Mouse (Mus musculus) hindbrain, embryonic 14.5 days (tissue): ENCODE measurements around the gene Ang5. TPM values are rescaled to one million over a fixed set of nuclear protein-coding genes. Genes with fewer than 3 reads are reported as not detected.
"Not testable (repeated sequence)": the region's sequence is repeated elsewhere in the genome, so short reads cannot be mapped to it uniquely, and the experiment has no call there.

ENCODE experiments used
- ATAC-seq: fragments of 200-750 bp; cut with Nextera tagmentation; 2 replicates; pipeline ENCODE4 v1.8.0; 2017; ENCODE audit warnings: moderate number of reproducible peaks, mild to moderate bottlenecking, moderate TSS enrichment, moderate library complexity; ENCODE audit not compliant: low FRiP score
- DNase-seq: peaks from one replicate; pipeline ENCODE4 v3.0.0-alpha.2; 2015; ENCODE audit warnings: low spot score
- H3K27ac ChIP-seq: fragments of 300-500 bp; sonication (generic); 2 replicates; pipeline ENCODE4 v1.5.1; 2014; ENCODE audit warnings: mild to moderate bottlenecking, moderate library complexity
- H3K27me3 ChIP-seq: fragments of 300-500 bp; sonication (generic); 2 replicates; pipeline ENCODE4 v1.6.1; 2014; ENCODE audit warnings: mild to moderate bottlenecking, low read length, mixed read lengths; ENCODE audit not compliant: control insufficient read depth, insufficient read depth
- H3K36me3 ChIP-seq: fragments of 300-500 bp; sonication (generic); replicated peaks from 2 replicates; pipeline ENCODE4 v1.6.1; 2014; ENCODE audit not compliant: control insufficient read depth, insufficient read depth
- H3K4me1 ChIP-seq: fragments of 300-500 bp; sonication (generic); replicated peaks from 2 replicates; pipeline ENCODE4 v1.6.1; 2014; ENCODE audit warnings: antibody characterized with exemption, low read length, mixed read lengths; ENCODE audit not compliant: control insufficient read depth, insufficient read depth
- H3K4me2 ChIP-seq: fragments of 300-500 bp; sonication (generic); replicated peaks from 2 replicates; pipeline ENCODE4 v1.6.1; 2014; ENCODE audit warnings: mild to moderate bottlenecking, moderate library complexity
- H3K4me3 ChIP-seq: fragments of 300-500 bp; sonication (generic); replicated peaks from 2 replicates; pipeline ENCODE4 v1.5.1; 2014; ENCODE audit warnings: mild to moderate bottlenecking, low read length
- H3K9ac ChIP-seq: fragments of 300-500 bp; sonication (generic); 2 replicates; pipeline ENCODE4 v1.6.1; 2014
- H3K9me3 ChIP-seq: fragments of 300-500 bp; sonication (generic); 2 replicates; pipeline ENCODE4 v1.6.1; 2016; ENCODE audit warnings: low read length; ENCODE audit not compliant: control insufficient read depth
- WGBS: fragments of 180-500 bp; shearing (Covaris S2); extraction: QIAGEN DNeasy Blood & Tissue Kit; methylation state at CpG from one replicate; pipeline ENCODE4 v1.1.7; 2014; 5-methylcytosine and 5-hydroxymethylcytosine counted together
- polyA plus RNA-seq: library from polyadenylated mRNA; unstranded; fragments of >200 nt; fragmentation: Nextera tagmentation; extraction: Ambion mirVana; gene quantifications from 2 replicates; pipeline ENCODE4 v1.2.1, GENCODE M21; 2014

The Ang5 gene
- polyA plus RNA-seq, 1 experiment from 2014 or later: not detected

DNA sequence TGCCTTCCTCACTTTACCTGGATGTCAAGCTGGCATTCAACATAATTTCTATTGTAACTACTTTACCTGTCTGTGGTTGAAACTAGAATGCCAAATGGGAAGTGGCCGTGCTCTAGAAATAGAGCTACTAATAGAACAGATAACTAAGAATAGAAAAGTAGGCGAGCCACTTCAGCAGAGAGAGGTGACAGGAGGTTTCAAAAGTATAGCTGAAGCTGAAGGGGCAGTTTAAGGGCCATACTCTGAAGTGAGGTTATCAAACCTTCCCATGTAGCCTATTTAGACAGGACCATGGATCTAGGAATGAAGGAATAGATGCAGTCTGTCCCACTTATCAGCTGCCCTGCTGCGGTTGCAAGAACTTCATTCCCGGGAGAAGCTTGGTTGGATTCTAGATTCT lies 26.6 kb downstream of the Ang5 start:
- Histone ChIP-seq H3K36me3 (no peaks in the 10 kb centered on the region), H3K27me3 (no peaks in the 10 kb centered on the region), H3K27ac (no peak overlapping the region), H3K4me1 (no peaks in the 10 kb centered on the region), H3K4me3 (no peak overlapping the region), H3K9me3 (no peaks in the 10 kb centered on the region), H3K4me2 (no peak overlapping the region), H3K9ac (no peak overlapping the region)
- 69% methylated on average over 4 of the region's 4 CpGs for WGBS
- ATAC-seq (no peak), DNase-seq (no peak)

DNA sequence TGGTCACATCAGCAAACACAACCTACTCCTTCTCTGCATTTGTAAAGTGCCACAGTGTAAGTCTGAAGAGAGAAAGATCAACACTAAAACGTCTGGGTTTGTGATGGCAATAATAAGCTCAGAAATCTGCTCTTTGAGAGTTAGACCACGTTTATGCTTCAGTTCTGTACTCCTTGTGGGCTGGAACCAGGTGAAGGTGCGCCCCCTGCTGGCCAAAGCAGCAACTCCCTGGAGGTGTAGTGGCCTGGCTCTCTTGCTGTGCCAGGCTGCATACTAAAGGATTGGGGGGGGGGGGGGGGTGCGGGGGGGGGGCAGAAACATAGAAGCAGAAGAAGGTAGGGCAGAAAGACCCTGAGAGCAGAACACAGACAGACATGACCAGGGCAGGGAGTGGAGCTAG lies 27.0 kb downstream of the Ang5 start:
- Histone ChIP-seq H3K9me3 (no peaks in the 10 kb centered on the region), H3K4me3 (no peak overlapping the region), H3K27ac (no peak overlapping the region), H3K4me1 (no peaks in the 10 kb centered on the region), H3K9ac (no peak overlapping the region), H3K36me3 (no peaks in the 10 kb centered on the region), H3K4me2 (no peak overlapping the region), H3K27me3 (no peaks in the 10 kb centered on the region)
- 0% methylated on average over 3 of the region's 4 CpGs for WGBS
- ATAC-seq (peak; percentile 75), DNase-seq (peak; percentile 63)

DNA sequence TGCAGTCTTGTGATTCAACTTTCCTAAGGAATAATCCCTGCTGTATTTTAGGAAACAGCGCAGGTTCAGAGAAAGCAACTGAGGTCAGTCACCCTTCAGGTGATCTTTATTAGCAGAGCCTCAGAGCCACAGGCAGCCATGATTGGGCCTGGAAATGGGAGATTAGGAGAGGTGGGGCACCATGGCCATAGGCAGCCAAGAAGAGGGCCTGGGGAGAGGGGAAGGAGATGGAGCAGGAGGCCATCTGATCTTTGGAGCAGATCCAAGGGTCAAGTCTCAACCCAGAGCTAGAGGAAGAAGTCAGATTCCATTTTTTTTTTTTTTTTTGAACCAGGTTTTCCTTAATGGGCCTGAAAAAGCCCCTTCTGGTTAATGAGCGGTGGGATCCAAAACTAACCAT lies 29.3 kb downstream of the Ang5 start:
- 79% methylated on average over 2 of the region's 2 CpGs for WGBS
- Histone ChIP-seq H3K4me1 (no peaks in the 10 kb centered on the region), H3K36me3 (no peaks in the 10 kb centered on the region), H3K27me3 (no peaks in the 10 kb centered on the region), H3K9ac (no peak overlapping the region), H3K4me3 (no peak overlapping the region), H3K27ac (no peak overlapping the region), H3K9me3 (no peaks in the 10 kb centered on the region), H3K4me2 (no peak overlapping the region)
- DNase-seq: no peak
- ATAC-seq: no peak

DNA sequence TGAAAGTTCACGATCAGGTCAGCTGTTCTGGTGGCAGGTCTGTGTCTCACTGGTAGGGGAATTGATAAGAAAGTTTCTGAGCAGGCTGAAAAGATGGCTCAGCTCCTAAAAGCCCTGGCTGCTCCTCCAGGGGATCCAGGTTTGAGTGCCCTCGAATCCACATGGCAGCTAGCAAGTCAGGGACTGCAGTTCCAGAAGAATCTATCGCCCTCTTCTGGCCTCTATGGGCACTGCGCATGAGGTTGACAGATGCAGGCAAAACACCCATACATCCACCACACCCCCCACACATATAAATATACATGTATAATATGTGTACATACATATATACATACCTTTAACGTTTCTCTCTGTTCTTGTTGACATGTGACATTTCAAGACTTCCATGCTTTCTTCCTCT lies 30.5 kb downstream of the Ang5 start:
- H3K4me3 ChIP-seq, H3K27me3 ChIP-seq, H3K4me1 ChIP-seq, H3K36me3 ChIP-seq, ATAC-seq, H3K4me2 ChIP-seq, H3K9me3 ChIP-seq, H3K27ac ChIP-seq, H3K9ac ChIP-seq: not testable (repeated sequence)
- DNase-seq: peak; percentile 47
- 19% methylated on average over 5 of the region's 5 CpGs for WGBS

GRCm38 (mm10) chr14:43998455-43999000 lies 41.7 kb downstream of the Ang5 start:
- H3K27ac ChIP-seq, H3K4me1 ChIP-seq, ATAC-seq, H3K4me2 ChIP-seq, H3K27me3 ChIP-seq, DNase-seq, H3K9ac ChIP-seq, H3K36me3 ChIP-seq, H3K9me3 ChIP-seq, H3K4me3 ChIP-seq: not testable (repeated sequence)
- WGBS: 86% methylated on average over 2 of the region's 2 CpGs

DNA sequence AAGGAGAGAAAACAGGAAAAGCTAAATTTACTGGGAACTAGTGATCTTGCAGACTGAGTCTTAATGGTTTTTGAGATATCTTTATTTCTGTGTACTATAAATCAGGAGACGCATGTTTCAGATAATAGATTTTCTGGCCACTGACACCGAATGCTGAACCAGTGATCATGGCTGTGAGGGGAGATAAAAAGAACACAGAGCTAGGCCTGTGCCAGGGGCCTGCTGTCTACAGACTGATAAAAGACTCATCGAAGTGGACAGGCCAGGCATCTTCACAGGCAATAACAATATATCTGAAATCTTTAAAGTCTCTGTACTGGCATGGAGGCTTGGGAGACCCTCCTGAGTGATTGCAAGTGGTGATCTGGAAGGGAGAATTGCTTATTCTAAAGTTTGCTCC lies 44.7 kb downstream of the Ang5 start:
- H3K27ac ChIP-seq: no peak overlapping the region
- H3K36me3 ChIP-seq: no peaks in the 10 kb centered on the region
- no peak overlapping the region for H3K9ac ChIP-seq
- H3K4me1 ChIP-seq: no peaks in the 10 kb centered on the region
- no peak overlapping the region for H3K4me3 ChIP-seq
- WGBS: 96% methylated on average over 3 of the region's 3 CpGs
- ATAC-seq (no peak), DNase-seq (no peak)
- no peaks in the 10 kb centered on the region for H3K27me3 ChIP-seq
- no peak overlapping the region for H3K4me2 ChIP-seq
- H3K9me3 ChIP-seq: no peaks in the 10 kb centered on the region

DNA sequence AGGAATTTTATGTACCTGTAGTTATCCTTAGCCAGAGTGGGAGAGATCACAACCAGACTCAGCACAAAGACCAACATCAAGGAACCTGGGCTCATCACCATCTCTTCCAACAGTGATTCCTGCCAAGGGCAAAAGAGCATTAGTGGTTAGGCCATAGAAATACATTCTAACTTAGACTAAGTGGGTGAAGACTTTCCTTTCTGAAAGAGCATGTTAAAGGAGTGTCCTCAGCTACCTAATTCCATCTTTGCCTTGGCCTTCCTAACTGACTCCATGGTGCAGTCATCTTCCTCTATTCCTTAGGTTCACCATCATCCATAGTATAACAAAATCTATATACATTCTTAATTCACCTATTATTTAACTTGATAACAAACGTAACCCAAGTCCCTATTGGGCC lies 45.3 kb downstream of the Ang5 start, which contains the start of gene Ang6:
TSS of gene Ang6 (minus strand) at position 101 of the 400 bp plus-strand sequence.
- Histone ChIP-seq H3K4me3 (no peak within 1 kb of the TSS), H3K27ac (no peak within 1 kb of the TSS), H3K36me3 (no peaks in the 10 kb centered on the region), H3K9me3 (no peaks in the 10 kb centered on the region), H3K4me1 (no peaks in the 10 kb centered on the region), H3K27me3 (no peaks in the 10 kb centered on the region), H3K9ac (no peak within 1 kb of the TSS), H3K4me2 (no peak within 1 kb of the TSS)
- DNase-seq (no peak), ATAC-seq (no peak)
- WGBS: 87% methylated on average over 1 of the region's 1 CpGs

DNA sequence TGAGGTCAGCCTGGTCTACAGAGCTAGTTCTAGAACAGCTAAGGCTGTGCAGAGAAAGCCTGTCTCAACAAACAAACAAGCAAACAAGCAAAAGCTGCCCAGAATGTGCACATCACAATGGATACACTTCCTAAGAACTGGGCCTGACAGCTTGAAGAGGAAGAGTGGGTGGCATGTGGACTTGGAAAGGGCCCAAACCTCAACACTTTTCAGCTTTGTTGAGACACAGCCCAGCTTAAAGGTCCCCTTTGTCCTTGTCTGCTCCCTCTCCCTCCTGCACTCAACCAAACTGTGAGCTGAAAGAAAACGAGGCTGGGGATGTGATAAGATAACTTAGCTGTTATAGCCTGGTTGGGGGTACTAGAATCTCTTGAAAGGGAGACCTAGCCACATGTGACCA lies 51.2 kb downstream of the Ang5 start:
- H3K27me3 ChIP-seq: not testable (repeated sequence)
- no CpG with 5 or more reads among the region's 1 CpGs for WGBS

DNA sequence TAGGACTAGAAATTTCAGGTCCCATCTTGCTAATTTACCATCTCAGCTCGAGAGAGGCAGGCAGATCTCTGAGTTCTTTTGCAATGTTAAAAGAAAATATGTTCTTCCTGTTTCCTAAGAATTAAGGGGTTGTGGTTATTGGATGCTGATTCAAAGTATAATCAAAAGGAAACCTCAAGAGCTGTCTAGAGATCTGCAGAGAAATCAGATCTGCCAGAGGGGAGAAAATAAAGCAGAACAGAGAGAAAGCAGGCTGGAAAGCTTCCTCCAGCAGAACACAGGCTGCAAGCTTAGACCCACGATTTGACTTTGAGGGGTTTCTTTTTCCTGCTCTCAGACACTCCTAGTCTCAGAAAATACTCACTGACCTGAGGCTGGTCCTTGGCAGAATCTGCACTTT lies 52.8 kb downstream of the Ang5 start:
- DNase-seq, H3K4me3 ChIP-seq, H3K36me3 ChIP-seq, ATAC-seq, H3K9ac ChIP-seq, H3K27me3 ChIP-seq, H3K9me3 ChIP-seq, H3K27ac ChIP-seq, H3K4me1 ChIP-seq, H3K4me2 ChIP-seq: not testable (repeated sequence)
- 70% methylated on average over 2 of the region's 2 CpGs for WGBS

More for the DNA sequence above, 51.2 kb downstream of the Ang5 start:
- H3K9ac ChIP-seq, H3K4me1 ChIP-seq, H3K4me2 ChIP-seq, ATAC-seq, H3K36me3 ChIP-seq, DNase-seq, H3K27ac ChIP-seq, H3K9me3 ChIP-seq, H3K4me3 ChIP-seq: not testable (repeated sequence)
